Comparison of ENCODE assay signal across 15 mouse cellular contexts in the genomic region with DNA sequence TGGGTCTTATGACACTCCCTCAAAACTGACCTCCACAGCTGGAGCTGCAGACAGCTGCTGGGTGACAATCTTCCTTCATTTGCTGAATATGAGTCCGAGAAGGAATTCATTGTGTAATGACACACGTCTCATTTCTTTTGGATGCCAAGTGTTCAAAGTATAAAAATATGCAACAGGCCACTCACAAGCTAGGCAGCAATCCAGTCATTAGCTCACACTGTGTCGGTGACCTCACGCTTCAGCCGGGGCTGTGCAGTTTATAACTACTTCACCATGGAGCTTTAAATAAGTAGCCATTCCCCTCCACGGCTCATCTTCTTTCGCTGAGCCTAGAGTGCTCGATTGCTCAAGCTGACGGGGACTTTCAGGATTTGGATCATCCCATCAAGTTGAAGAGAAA.
DNase-seq lines count a peak whose midpoint lies in the region; ATAC-seq lines count a peak whose summit lies in the region.
"Had no signal": no experiment of that assay in that cellular context is flagged by ENCODE, and none has a peak within 500 bp of the region (broad histone marks: within the 10 kb centered on the region; RNA-seq: fewer than 3 reads in every experiment).

No protein-coding gene starts in this region.

- H3K9ac ChIP-seq in midbrain, embryonic 13.5 days (replicated peaks), result no peak overlapping the region
- H3K9ac ChIP-seq: limb, embryonic 12.5 days; neural tube, embryonic 12.5 days had no signal

- no peak overlapping the region for H3K4me2 ChIP-seq in midbrain, embryonic 13.5 days (replicated peaks)
- H3K4me2 ChIP-seq: limb, embryonic 12.5 days; neural tube, embryonic 12.5 days had no signal

- no peak overlapping the region for H3K27ac ChIP-seq in midbrain, embryonic 13.5 days
- H3K27ac ChIP-seq: left cerebral cortex, adult 2 months; limb, embryonic 12.5 days; neural tube, embryonic 12.5 days had no signal

- no peak for ATAC-seq in midbrain, embryonic 13.5 days
- ATAC-seq: CD4-positive, CD25-positive, alpha-beta regulatory T cell, adult 4 months; hindbrain, embryonic 16.5 days had no signal

- H3K27me3 ChIP-seq in midbrain, embryonic 13.5 days, result no peaks in the 10 kb centered on the region
- H3K27me3 ChIP-seq: limb, embryonic 12.5 days; neural tube, embryonic 12.5 days had no signal

- no peaks in the 10 kb centered on the region for H3K9me3 ChIP-seq in midbrain, embryonic 13.5 days
- H3K9me3 ChIP-seq: limb, embryonic 12.5 days; neural tube, embryonic 12.5 days had no signal

- no peak overlapping the region for H3K4me3 ChIP-seq in midbrain, embryonic 13.5 days (replicated peaks)
- H3K4me3 ChIP-seq: left cerebral cortex, adult 2 months; limb, embryonic 12.5 days; megakaryocyte, embryonic 14.5 days; neural tube, embryonic 12.5 days had no signal

- peak; percentile 11 for DNase-seq in kidney, adult 11 months
- no peak for DNase-seq in kidney, adult 18-20 months
- DNase-seq in NIH3T3 (ENCODE audit: low read depth), result peak; percentile 34
- DNase-seq in gastrocnemius, postnatal 14 days, result peak; percentile 38
- peak; percentile 16 to 39 for DNase-seq in heart, postnatal 36 days
- no peak for DNase-seq in right cerebral cortex, postnatal 4 days
- DNase-seq: cerebellum, adult 8-10 months; right cerebral cortex, postnatal 25 days had no signal

- intact Hi-C loops in gastrocnemius, postnatal 14 days (cut with DNase I; ENCODE audit: low total_unique reads), result no loop called here
- intact Hi-C loops in heart, postnatal 36 days (cut with DNase I), result no loop called here

- H3K4me1 ChIP-seq in midbrain, embryonic 13.5 days (replicated peaks), result 0 out of 2 replicates have a peak, but pooled peaks cover 3% of the 10 kb centered on the region
- H3K4me1 ChIP-seq: megakaryocyte, embryonic 14.5 days; neural tube, embryonic 12.5 days had no signal

- H3K36me3 ChIP-seq in midbrain, embryonic 13.5 days, result no peaks in the 10 kb centered on the region
- H3K36me3 ChIP-seq: limb, embryonic 12.5 days; neural tube, embryonic 12.5 days had no signal

- 92% methylated on average over 9 of the region's 9 CpGs for WGBS in midbrain, embryonic 13.5 days

Comparison
In these comparisons a context has a peak if more than half of its experiments do, and no peak if none do; other contexts are left out.
1. DNase-seq: peak in kidney, adult 11 months (single experiment), NIH3T3 (single experiment), gastrocnemius, postnatal 14 days (single experiment) and heart, postnatal 36 days (2 of 2); none in kidney, adult 18-20 months (single experiment) and right cerebral cortex, postnatal 4 days (single experiment).